Mouse (Mus musculus) MEL (cell line): ENCODE data around the gene Bglap2. TPM values are rescaled to one million over a fixed set of nuclear protein-coding genes. Genes with fewer than 3 reads are reported as not detected.
A peak's percentile ranks its signal among the peaks of the same experiment; 100 is the strongest.

Experiments used
- DNase-seq: peaks from one replicate; pipeline ENCODE4 v3.0.0; 2011; ENCODE audit warnings: low read depth, low spot score
- H3K27ac ChIP-seq: 2 replicates; pipeline ENCODE4 v1.5.1; 2012; ENCODE audit warnings: low read depth, mild to moderate bottlenecking, control low read depth, low read length, moderate library complexity; ENCODE audit not compliant: control insufficient read depth
- H3K27me3 ChIP-seq, 2 experiments: fragments of 150-350 bp in 1 of 2; sonication (generic) in 1 of 2; 2 replicates each; pipeline ENCODE4 v1.6.1; 2012; ENCODE audit warnings: low read length in 2 of 2, mild to moderate bottlenecking in 2 of 2, improper control_type of control experiment in 1 of 2, moderate library complexity in 1 of 2; ENCODE audit not compliant: insufficient read depth in 2 of 2, control insufficient read depth in 1 of 2
- H3K36me3 ChIP-seq, 2 experiments: 2 replicates each; pipeline ENCODE4 v1.6.1; 2012 to 2014; ENCODE audit warnings: low read length in 2 of 2, improper control_type of control experiment in 1 of 2, inconsistent platforms in 1 of 2, mild to moderate bottlenecking in 1 of 2; ENCODE audit not compliant: insufficient read depth in 2 of 2, control insufficient read depth in 1 of 2
- H3K4me1 ChIP-seq, 2 experiments: fragments of 150-350 bp in 1 of 2; sonication (generic) in 1 of 2; 2 replicates each; pipeline ENCODE4 v1.6.1; 2012; ENCODE audit warnings: low read length in 2 of 2, improper control_type of control experiment in 1 of 2, mild to moderate bottlenecking in 1 of 2; ENCODE audit not compliant: insufficient read depth in 2 of 2, control insufficient read depth in 1 of 2
- H3K4me3 ChIP-seq, 2 experiments: fragments of 150-350 bp in 1 of 2; sonication (generic) in 1 of 2; 2 replicates each; pipeline ENCODE4 v1.5.1; 2012; ENCODE audit warnings: low read depth in 2 of 2, low read length in 2 of 2, mild to moderate bottlenecking in 2 of 2, moderate library complexity in 2 of 2, control low read depth in 1 of 2, improper control_type of control experiment in 1 of 2; ENCODE audit not compliant: control insufficient read depth in 1 of 2, insufficient read depth in 1 of 2
- H3K79me2 ChIP-seq: 2 replicates; pipeline ENCODE4 v1.6.1; 2012; ENCODE audit warnings: mild to moderate bottlenecking, low read length, moderate library complexity; ENCODE audit not compliant: control insufficient read depth, poor library complexity, insufficient read depth
- H3K9ac ChIP-seq: 2 replicates; pipeline ENCODE4 v1.6.1; 2012; ENCODE audit warnings: low read depth, mild to moderate bottlenecking, control low read depth, low read length, moderate library complexity; ENCODE audit not compliant: control insufficient read depth, poor library complexity, severe bottlenecking
- H3K9me3 ChIP-seq: fragments of 150-350 bp; sonication (generic); replicated peaks from 2 replicates; pipeline ENCODE4 v1.6.1; 2012; ENCODE audit warnings: mild to moderate bottlenecking, low read length, improper control_type of control experiment, moderate library complexity; ENCODE audit not compliant: insufficient read depth
- CHD1 ChIP-seq: IDR thresholded peaks from 2 replicates; pipeline ENCODE4 v1.6.1; 2012; ENCODE audit warnings: low read depth, mild to moderate bottlenecking, inconsistent platforms, low read length, improper control_type of control experiment
- ELF1 ChIP-seq: IDR thresholded peaks from 2 replicates; pipeline ENCODE4 v1.6.1; 2014; ENCODE audit warnings: low read depth, mild to moderate bottlenecking, inconsistent platforms, low read length, improper control_type of control experiment, moderate library complexity
- EP300 ChIP-seq, 2 experiments: IDR thresholded peaks; 2 replicates each; pipeline ENCODE4 v1.6.1; 2011; ENCODE audit warnings: improper control_type of control experiment in 2 of 2, low read length in 2 of 2, low read depth in 1 of 2, mild to moderate bottlenecking in 1 of 2
- ETS1 ChIP-seq: IDR thresholded peaks from 2 replicates; pipeline ENCODE4 v1.6.1; 2012; ENCODE audit warnings: low read depth, mild to moderate bottlenecking, inconsistent platforms, low read length, improper control_type of control experiment, moderate library complexity
- GABPA ChIP-seq: IDR thresholded peaks from 2 replicates; pipeline ENCODE4 v1.6.1; 2012; ENCODE audit warnings: low read depth, mild to moderate bottlenecking, inconsistent platforms, low read length, improper control_type of control experiment, moderate library complexity
- MAFK ChIP-seq: IDR thresholded peaks from 2 replicates; pipeline ENCODE4 v1.6.1; 2011; ENCODE audit warnings: low read depth, mild to moderate bottlenecking, low read length, improper control_type of control experiment, borderline replicate concordance
- MAX ChIP-seq: IDR thresholded peaks from 2 replicates; pipeline ENCODE4 v1.6.1; 2011; ENCODE audit warnings: low read length, improper control_type of control experiment
- MAZ ChIP-seq: IDR thresholded peaks from 2 replicates; pipeline ENCODE4 v1.6.1; 2012; ENCODE audit warnings: low read depth, mild to moderate bottlenecking, inconsistent platforms, low read length, improper control_type of control experiment
- MEF2A ChIP-seq: IDR thresholded peaks from 2 replicates; pipeline ENCODE4 v1.6.1; 2014; ENCODE audit warnings: low read depth, mild to moderate bottlenecking, inconsistent platforms, low read length, improper control_type of control experiment; ENCODE audit not compliant: poor library complexity, insufficient replicate concordance, severe bottlenecking; ENCODE audit errors: extremely low read depth
- MXI1 ChIP-seq: IDR thresholded peaks from 2 replicates; pipeline ENCODE4 v1.6.1; 2011; ENCODE audit warnings: mild to moderate bottlenecking, low read depth, low read length, improper control_type of control experiment
- MYC ChIP-seq: IDR thresholded peaks from 2 replicates; pipeline ENCODE4 v1.6.1; 2011; ENCODE audit warnings: low read depth, mild to moderate bottlenecking, low read length, improper control_type of control experiment, moderate library complexity
- NELFE ChIP-seq: IDR thresholded peaks from 2 replicates; pipeline ENCODE4 v1.6.1; 2011; ENCODE audit warnings: low read depth, low read length, improper control_type of control experiment
- NRF1 ChIP-seq: IDR thresholded peaks from 2 replicates; pipeline ENCODE4 v1.6.1; 2014; ENCODE audit warnings: low read depth, mild to moderate bottlenecking, inconsistent platforms, low read length, improper control_type of control experiment, moderate library complexity; ENCODE audit not compliant: poor library complexity, insufficient read depth, severe bottlenecking
- RAD21 ChIP-seq: IDR thresholded peaks from 2 replicates; pipeline ENCODE4 v1.6.1; 2011; ENCODE audit warnings: mild to moderate bottlenecking, low read depth, low read length, improper control_type of control experiment
- RCOR1 ChIP-seq: IDR thresholded peaks from 2 replicates; pipeline ENCODE4 v1.6.1; 2012; ENCODE audit warnings: low read depth, mild to moderate bottlenecking, inconsistent platforms, low read length, improper control_type of control experiment
- TBP ChIP-seq: IDR thresholded peaks from 2 replicates; pipeline ENCODE4 v1.8.0; 2011; ENCODE audit warnings: low read depth, low read length, improper control_type of control experiment
- TCF12 ChIP-seq: IDR thresholded peaks from 2 replicates; pipeline ENCODE4 v1.6.1; 2014; ENCODE audit warnings: low read depth, mild to moderate bottlenecking, inconsistent platforms, low read length, improper control_type of control experiment, moderate library complexity
- ZKSCAN1 ChIP-seq: IDR thresholded peaks from 2 replicates; pipeline ENCODE4 v1.6.1; 2012; ENCODE audit warnings: low read depth, mild to moderate bottlenecking, inconsistent platforms, low read length, improper control_type of control experiment, moderate library complexity
- ZMIZ1 ChIP-seq: IDR thresholded peaks from 2 replicates; pipeline ENCODE4 v1.6.1; 2012; ENCODE audit warnings: low read depth, mild to moderate bottlenecking, inconsistent platforms, low read length, improper control_type of control experiment, moderate library complexity
- polyA plus RNA-seq, 2 experiments: library from polyadenylated mRNA; stranded (reverse) in 1 of 2; unstranded in 1 of 2; fragments of >175 nt in 1 of 2; fragments of >200 nt in 1 of 2; gene quantifications; 2 replicates each; pipeline versions ENCODE4 v1.2.1 to v1.2.4; 2012; ENCODE audit warnings: low replicate concordance in 2 of 2, low read depth in 1 of 2; ENCODE audit not compliant: insufficient read length in 2 of 2, insufficient read depth in 1 of 2, missing spikeins in 1 of 2
- total RNA-seq: library from RNA; depleted of rRNA; stranded (reverse); fragments of 300-350 nt; gene quantifications from 2 replicates; pipeline ENCODE4 v1.2.3, GENCODE M21; 2012

Bglap2 gene
- total and polyA plus RNA-seq, 3 experiments: not detected

DNA sequence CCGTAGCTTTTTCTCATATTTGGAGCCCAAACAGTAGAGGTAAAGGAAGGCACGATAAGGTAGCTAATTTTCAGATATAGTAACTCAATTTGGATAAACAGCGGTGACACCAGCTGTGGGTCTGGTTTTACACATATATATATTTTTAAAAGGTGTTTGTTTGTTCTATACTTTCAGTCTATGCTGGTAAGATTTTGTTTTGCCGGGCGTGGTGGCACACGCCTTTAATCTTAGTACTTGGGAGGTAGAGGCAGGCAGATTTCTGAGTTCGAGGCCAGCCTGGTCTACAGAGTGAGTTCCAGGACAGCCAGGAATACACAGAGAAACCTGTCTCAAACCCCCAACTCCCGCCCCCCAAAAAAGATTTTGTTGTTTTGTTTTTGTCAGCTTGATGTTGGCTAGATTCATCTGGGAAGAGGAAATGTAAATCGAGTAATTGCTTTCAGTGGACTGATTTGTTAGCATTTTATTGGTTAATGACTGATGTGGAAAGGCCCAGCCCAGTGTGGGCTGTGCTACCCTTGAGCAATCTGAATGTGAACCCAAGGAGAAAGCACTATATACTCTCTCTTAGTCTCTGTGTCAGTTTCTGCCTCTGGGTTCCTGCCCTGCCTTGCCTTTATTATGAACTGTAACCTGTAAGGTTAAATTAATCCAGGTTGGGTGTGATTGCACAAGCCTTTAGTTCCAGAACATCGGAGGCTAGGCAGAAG, 47.4 kb upstream of the Bglap2 start:
- H3K4me3 ChIP-seq: peak overlapping the region; percentile 45 to 73
- peak overlapping the region; percentile 61 for H3K9ac ChIP-seq
- peak overlapping the region; percentile 31; the same call in 1 of the 2 replicates for H3K27ac ChIP-seq
- peaks cover 0 to 25% of the 10 kb centered on the region in 2 experiments; a peak in 2 of 4 replicates for H3K36me3 ChIP-seq
- no peaks in the 10 kb centered on the region for H3K9me3 ChIP-seq
- H3K4me1 ChIP-seq: peaks cover 15 to 35% of the 10 kb centered on the region in 2 experiments
- H3K79me2 ChIP-seq: peaks cover 23% of the 10 kb centered on the region
- DNase-seq: peak; percentile 64
- peak; percentile 71 for TF ChIP-seq MXI1
- TF ChIP-seq CHD1: 0 out of 2 replicates have a peak, but pooled peaks have one; percentile 60
- TF ChIP-seq TCF12: no peak
- no peak for TF ChIP-seq ZKSCAN1
- 0 out of 2 replicates have a peak, but pooled peaks have one; percentile 33 for TF ChIP-seq MAX
- peak; percentile 95 for TF ChIP-seq TBP
- TF ChIP-seq RCOR1: peak; percentile 13
- peak in 1 of 2 experiments; percentile 30; a peak in 1 of 4 replicates for TF ChIP-seq EP300 (IDR thresholded peaks at IDR 0.05; ENCODE audit: low read depth in 1 of 2, low read length in 2 of 2)
- 0 out of 2 replicates have a peak, but pooled peaks have one; percentile 12 for TF ChIP-seq ZMIZ1
- TF ChIP-seq MEF2A: no peak
- TF ChIP-seq ETS1: peak; percentile 45; the same call in 1 of the 2 replicates
- TF ChIP-seq NRF1: no peak
- TF ChIP-seq MAFK: 0 out of 2 replicates have a peak, but pooled peaks have one; percentile 12
- TF ChIP-seq ELF1: no peak
- peak; percentile 35; the same call in 1 of the 2 replicates for TF ChIP-seq MYC
- TF ChIP-seq GABPA: no peak
- no peak for TF ChIP-seq NELFE
- no peaks in the 10 kb centered on the region for H3K27me3 ChIP-seq

GRCm38 (mm10) chr3:88425330-88425689, 46.8 kb upstream of the Bglap2 start:
- Histone ChIP-seq H3K4me3 (peak overlapping the region; percentile 59 to 73), H3K27me3 (no peaks in the 10 kb centered on the region), H3K36me3 (peaks cover 0 to 25% of the 10 kb centered on the region in 2 experiments; a peak in 2 of 4 replicates), H3K9ac (peak overlapping the region; percentile 61), H3K79me2 (peaks cover 23% of the 10 kb centered on the region), H3K4me1 (peaks cover 15 to 35% of the 10 kb centered on the region in 2 experiments), H3K9me3 (no peaks in the 10 kb centered on the region), H3K27ac (peak overlapping the region; percentile 31)
- no peak for DNase-seq
- TF ChIP-seq MAZ: peak; percentile 83
- TF ChIP-seq RAD21: no peak
- TF ChIP-seq ZMIZ1: 0 out of 2 replicates have a peak, but pooled peaks have one; percentile 2
- no peak for TF ChIP-seq TCF12
- TF ChIP-seq RCOR1: no peak
